Mouse (Mus musculus): ENCODE results near the gene Calb2. TPM values are rescaled to one million over a fixed set of nuclear protein-coding genes. Genes with fewer than 3 reads are reported as not detected.

Gene Calb2
- polyA plus RNA-seq, 1 experiment from 2014 or later, result 31.4 TPM

DNA sequence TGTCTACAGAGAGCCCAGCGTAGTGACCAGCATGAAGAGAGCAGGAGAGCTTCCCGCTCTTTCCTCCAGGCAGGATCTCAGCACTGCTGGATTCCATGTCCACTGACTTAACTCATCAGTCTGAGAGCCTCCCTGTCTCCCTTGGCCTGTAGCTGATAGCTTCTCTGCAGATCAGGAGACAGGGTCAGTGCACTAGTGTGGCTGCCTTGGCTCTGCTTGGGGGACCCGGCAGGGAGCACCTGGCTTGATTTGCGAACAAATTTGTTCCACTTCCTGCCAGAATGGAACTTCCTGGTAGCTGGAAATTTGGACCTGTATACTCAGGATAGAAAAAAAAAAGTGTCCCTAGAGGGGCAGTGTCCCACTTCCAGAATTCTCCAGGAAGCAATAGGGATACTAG lies 6.8 kb upstream of the Calb2 start:
- no peak overlapping the region for H3K9ac ChIP-seq
- H3K27me3 ChIP-seq, result peaks cover 4% of the 10 kb centered on the region; the same call in 1 of the 2 replicates
- H3K27ac ChIP-seq, result no peak overlapping the region
- H3K9me3 ChIP-seq, result no peaks in the 10 kb centered on the region
- no peak overlapping the region for H3K4me2 ChIP-seq
- no peaks in the 10 kb centered on the region for H3K36me3 ChIP-seq (replicated peaks)
- H3K4me1 ChIP-seq, result peaks cover 13% of the 10 kb centered on the region
- H3K4me3 ChIP-seq (replicated peaks), result no peak overlapping the region
- 85% methylated on average over 4 of the region's 4 CpGs for WGBS
- ATAC-seq (ENCODE audit: low FRiP score), result no peak

DNA sequence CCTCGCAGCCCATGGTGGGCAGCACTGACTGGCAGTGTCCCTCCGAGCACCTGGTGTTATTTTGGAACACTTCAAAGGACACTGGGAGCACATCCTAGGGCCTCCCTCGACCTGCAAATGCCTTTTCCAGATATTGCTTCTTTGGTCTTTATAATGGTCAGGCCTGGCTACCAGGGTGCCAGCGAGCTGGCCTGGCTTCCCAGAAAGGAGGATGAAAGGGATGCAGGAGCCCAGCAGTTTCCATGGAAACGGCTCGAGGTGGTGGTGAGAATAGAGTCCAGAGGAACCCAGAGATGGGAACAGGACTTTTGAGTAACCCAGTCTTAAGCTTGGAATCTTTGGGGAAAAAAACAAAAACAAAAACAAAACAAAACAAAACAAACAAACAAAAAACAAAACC lies 4.2 kb upstream of the Calb2 start:
- WGBS, result 52% methylated on average over 6 of the region's 6 CpGs
- no peak for ATAC-seq (ENCODE audit: low FRiP score)

DNA sequence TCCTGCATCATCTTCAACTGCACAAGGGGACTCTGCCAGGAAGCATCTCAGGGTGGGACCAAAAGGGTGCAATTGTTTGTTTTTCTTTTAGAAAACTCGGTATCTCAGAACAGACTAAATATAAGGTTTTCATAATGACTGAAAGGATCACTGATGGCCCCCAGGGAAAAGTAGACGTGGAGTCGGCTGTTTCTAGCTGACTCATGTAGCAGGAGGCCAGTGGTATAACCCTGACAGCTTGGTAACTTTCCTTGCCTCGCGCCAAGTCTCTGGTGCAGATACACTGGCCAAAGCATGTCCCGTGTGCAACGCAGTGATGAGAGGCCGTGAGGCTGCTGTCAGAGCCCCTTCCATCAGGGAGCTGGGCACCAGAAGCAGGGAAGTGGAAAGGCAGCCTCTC lies 1.7 kb downstream of the Calb2 start:
- no peaks in the 10 kb centered on the region for H3K9me3 ChIP-seq
- 84% methylated on average over 8 of the region's 8 CpGs for WGBS
- no peaks in the 10 kb centered on the region for H3K36me3 ChIP-seq (replicated peaks)
- H3K4me3 ChIP-seq (replicated peaks), result no peak overlapping the region
- H3K4me2 ChIP-seq, result no peak overlapping the region
- H3K4me1 ChIP-seq, result peaks cover 3% of the 10 kb centered on the region; the same call in 1 of the 2 replicates
- ATAC-seq (ENCODE audit: low FRiP score), result no peak
- peaks cover 42% of the 10 kb centered on the region for H3K27me3 ChIP-seq
- no peak overlapping the region for H3K27ac ChIP-seq
- H3K9ac ChIP-seq, result no peak overlapping the region

More for the DNA sequence above, 4.2 kb upstream of the Calb2 start:
- Histone ChIP-seq H3K4me2 (no peak overlapping the region), H3K27me3 (peaks cover 29% of the 10 kb centered on the region), H3K36me3 (replicated peaks) (no peaks in the 10 kb centered on the region), H3K4me1 (peaks cover 8% of the 10 kb centered on the region), H3K9me3 (no peaks in the 10 kb centered on the region), H3K27ac (no peak overlapping the region), H3K9ac (no peak overlapping the region), H3K4me3 (replicated peaks) (no peak overlapping the region)

DNA sequence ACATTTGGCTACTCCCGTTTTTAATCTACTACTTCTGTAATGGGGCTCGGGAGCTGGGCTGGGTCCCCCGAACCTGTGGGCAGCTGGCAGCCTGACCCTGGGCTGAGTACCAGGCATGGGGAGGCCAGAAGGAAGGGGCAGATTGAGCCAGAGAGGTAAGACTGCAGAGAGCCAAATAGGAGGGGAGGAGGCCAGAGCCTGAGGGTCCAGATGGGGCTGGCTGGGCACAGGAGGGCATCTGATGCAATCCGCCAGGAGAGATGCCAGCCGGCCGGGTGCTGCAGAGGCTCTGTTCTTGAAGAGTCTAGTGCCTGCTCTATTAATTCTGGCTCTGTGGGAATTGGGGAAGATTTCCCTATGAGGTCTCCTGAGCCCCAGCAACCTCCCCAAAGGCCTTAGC lies 6.0 kb downstream of the Calb2 start:
- ATAC-seq (ENCODE audit: low FRiP score), result no peak
- WGBS, result 85% methylated on average over 6 of the region's 6 CpGs
- H3K4me2 ChIP-seq, result no peak overlapping the region
- H3K27ac ChIP-seq, result no peak overlapping the region
- no peaks in the 10 kb centered on the region for H3K36me3 ChIP-seq (replicated peaks)
- H3K9me3 ChIP-seq, result no peaks in the 10 kb centered on the region
- H3K4me1 ChIP-seq, result no peaks in the 10 kb centered on the region
- H3K27me3 ChIP-seq, result peaks cover 13% of the 10 kb centered on the region; the same call in 1 of the 2 replicates
- H3K9ac ChIP-seq, result no peak overlapping the region
- no peak overlapping the region for H3K4me3 ChIP-seq (replicated peaks)

DNA sequence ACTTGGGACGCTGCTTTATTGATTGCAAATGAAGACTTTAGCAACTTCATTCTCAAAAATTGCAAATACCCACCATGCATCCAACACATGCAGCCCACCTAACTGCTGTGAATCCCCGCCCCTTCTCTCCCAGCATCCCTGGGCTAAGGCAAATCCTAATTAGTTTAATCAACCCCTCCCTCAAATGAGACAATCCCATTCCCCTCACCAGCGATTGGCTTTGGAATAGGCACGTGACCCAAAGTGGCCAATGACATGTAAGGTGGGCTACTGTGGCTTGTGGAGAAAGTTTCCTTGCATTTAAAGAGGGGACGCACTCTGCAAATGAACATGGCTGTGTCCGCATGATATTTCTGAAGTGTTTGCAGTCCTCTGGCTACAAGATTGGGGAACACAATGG lies 15.1 kb downstream of the Calb2 start:
- Histone ChIP-seq H3K27me3 (no peaks in the 10 kb centered on the region), H3K9ac (no peak overlapping the region), H3K9me3 (no peaks in the 10 kb centered on the region), H3K4me3 (replicated peaks) (no peak overlapping the region), H3K4me2 (no peak overlapping the region), H3K4me1 (no peaks in the 10 kb centered on the region), H3K36me3 (replicated peaks) (no peaks in the 10 kb centered on the region), H3K27ac (no peak overlapping the region)
- WGBS, result 84% methylated on average over 6 of the region's 6 CpGs
- ATAC-seq (ENCODE audit: low FRiP score), result no peak

DNA sequence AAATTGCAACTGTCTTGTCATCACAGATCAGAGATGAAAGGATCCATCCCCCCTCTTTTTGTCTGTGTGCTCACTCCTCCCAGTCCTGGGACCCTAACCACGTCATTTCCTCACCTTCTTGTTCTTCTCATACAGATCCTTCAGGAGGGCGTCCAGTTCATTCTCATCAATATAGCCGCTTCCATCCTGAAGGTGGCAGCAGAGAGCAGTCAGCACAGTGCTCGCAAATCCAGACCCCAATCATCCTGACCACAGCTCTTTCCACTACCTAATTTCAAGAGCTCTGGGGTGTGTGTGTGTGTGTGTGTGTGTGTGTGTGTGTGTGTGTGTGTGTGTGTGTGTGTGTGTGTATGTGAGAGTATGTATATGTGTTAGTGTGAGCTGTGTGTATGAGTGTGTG lies 22.5 kb downstream of the Calb2 start:
- no peaks in the 10 kb centered on the region for H3K4me1 ChIP-seq
- no peak overlapping the region for H3K27ac ChIP-seq
- no peaks in the 10 kb centered on the region for H3K36me3 ChIP-seq (replicated peaks)
- ATAC-seq (ENCODE audit: low FRiP score), result no peak
- no peaks in the 10 kb centered on the region for H3K27me3 ChIP-seq
- 2% methylated on average over 4 of the region's 4 CpGs for WGBS
- H3K9me3 ChIP-seq, result no peaks in the 10 kb centered on the region
- no peak overlapping the region for H3K4me2 ChIP-seq
- H3K4me3 ChIP-seq (replicated peaks), result no peak overlapping the region
- no peak overlapping the region for H3K9ac ChIP-seq

DNA sequence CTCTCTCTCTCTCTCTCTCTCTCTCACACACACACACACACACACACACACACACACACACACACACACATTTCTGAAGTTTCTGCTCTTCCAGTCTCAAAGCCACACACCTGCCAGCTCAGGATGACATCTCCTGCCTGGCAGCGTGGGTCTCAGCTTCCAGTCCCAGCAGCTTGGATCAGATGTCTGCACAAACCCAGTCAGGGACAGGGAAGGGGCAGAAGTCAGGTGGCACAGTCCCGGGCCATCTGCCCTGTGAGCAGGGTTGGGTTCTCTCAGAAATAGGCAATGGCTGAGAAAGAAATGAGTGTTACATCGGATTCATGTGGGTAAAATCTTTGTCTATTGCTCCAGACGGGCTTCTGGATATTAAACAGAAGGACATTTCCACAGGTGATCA lies 27.2 kb downstream of the Calb2 start:
- no peaks in the 10 kb centered on the region for H3K4me1 ChIP-seq
- no peaks in the 10 kb centered on the region for H3K9me3 ChIP-seq
- no peak for ATAC-seq (ENCODE audit: low FRiP score)
- H3K4me2 ChIP-seq, result no peak overlapping the region
- no peak overlapping the region for H3K4me3 ChIP-seq (replicated peaks)
- WGBS, result 72% methylated on average over 4 of the region's 4 CpGs
- no peak overlapping the region for H3K9ac ChIP-seq
- no peaks in the 10 kb centered on the region for H3K27me3 ChIP-seq
- H3K36me3 ChIP-seq (replicated peaks), result no peaks in the 10 kb centered on the region
- no peak overlapping the region for H3K27ac ChIP-seq

DNA sequence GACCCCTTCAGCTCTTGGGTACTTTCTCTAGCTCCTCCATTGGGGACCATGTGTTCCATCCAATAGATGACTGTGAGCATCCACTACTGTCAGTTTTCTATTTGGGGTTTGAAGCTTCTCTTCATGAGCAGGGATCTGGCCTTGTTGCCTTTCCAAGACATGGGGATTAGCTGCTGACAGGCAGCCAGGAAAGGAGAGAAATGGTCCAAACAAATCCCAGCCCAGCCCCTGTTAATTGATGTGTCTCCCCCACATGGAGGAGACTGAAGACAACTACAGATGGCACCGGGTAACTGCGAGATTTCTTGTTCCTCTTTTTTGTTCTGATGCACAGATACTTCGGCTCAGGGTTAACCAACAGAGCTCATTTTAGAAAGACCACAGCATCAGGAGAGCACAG lies 27.9 kb downstream of the Calb2 start:
- Histone ChIP-seq H3K27me3 (no peaks in the 10 kb centered on the region), H3K4me1 (no peaks in the 10 kb centered on the region), H3K9me3 (no peaks in the 10 kb centered on the region), H3K4me3 (replicated peaks) (no peak overlapping the region), H3K27ac (no peak overlapping the region), H3K36me3 (replicated peaks) (no peaks in the 10 kb centered on the region), H3K9ac (no peak overlapping the region), H3K4me2 (no peak overlapping the region)
- no peak for ATAC-seq (ENCODE audit: low FRiP score)
- 83% methylated on average over 3 of the region's 3 CpGs for WGBS

DNA sequence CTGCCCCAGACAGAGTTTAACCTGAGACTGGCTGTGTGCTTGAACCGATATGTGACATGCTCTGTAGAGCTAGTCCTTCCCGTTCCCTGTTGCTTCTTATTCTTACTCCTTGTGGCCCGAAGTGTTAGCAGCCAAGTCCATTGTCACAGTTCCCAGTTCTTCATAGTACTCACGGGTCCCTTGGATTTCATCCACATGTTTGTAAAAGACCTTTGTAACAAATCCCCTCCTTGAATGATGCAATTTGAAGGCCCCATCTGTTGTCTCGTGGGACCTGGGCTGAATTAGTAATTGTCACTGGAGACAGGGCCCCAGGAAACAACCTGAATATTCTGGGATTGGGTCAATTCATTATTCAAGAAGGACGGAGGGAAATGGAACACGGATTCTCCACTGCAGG lies 32.5 kb downstream of the Calb2 start:
- no peak overlapping the region for H3K4me3 ChIP-seq (replicated peaks)
- 71% methylated on average over 7 of the region's 7 CpGs for WGBS
- H3K9ac ChIP-seq, result no peak overlapping the region
- no peak overlapping the region for H3K4me2 ChIP-seq
- peaks cover 2% of the 10 kb centered on the region; the same call in 1 of the 2 replicates for H3K4me1 ChIP-seq
- no peaks in the 10 kb centered on the region for H3K27me3 ChIP-seq
- no peak overlapping the region for H3K27ac ChIP-seq
- 0 out of 2 replicates have a peak, but pooled peaks cover 2% of the 10 kb centered on the region for H3K9me3 ChIP-seq
- ATAC-seq (ENCODE audit: low FRiP score), result no peak
- H3K36me3 ChIP-seq (replicated peaks), result no peaks in the 10 kb centered on the region

DNA sequence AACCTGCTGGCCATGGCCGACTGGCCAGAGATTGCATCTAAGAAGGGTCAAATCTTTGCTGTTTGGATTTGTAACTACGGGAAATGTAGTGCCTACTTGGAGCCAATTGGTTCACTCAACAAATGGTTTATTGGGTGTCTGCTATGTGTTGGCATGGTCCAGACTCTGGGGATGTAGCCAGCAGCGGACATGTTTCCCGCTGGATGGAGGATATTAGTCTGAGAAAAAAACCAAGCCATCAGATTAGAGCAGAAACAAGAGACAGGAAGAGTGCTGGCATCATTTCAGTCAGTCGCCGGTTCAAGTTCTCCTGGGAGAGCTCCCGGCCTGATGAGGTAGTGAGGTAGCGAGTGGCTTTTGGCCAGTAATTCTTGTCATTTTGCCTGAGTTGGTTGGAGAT lies 33.8 kb downstream of the Calb2 start:
- H3K9me3 ChIP-seq, result 0 out of 2 replicates have a peak, but pooled peaks cover 2% of the 10 kb centered on the region
- peaks cover 2% of the 10 kb centered on the region; the same call in 1 of the 2 replicates for H3K4me1 ChIP-seq
- H3K4me2 ChIP-seq, result no peak overlapping the region
- H3K27me3 ChIP-seq, result no peaks in the 10 kb centered on the region
- H3K9ac ChIP-seq, result no peak overlapping the region
- no peak overlapping the region for H3K4me3 ChIP-seq (replicated peaks)
- ATAC-seq (ENCODE audit: low FRiP score), result no peak
- WGBS, result 93% methylated on average over 8 of the region's 8 CpGs
- H3K36me3 ChIP-seq (replicated peaks), result no peaks in the 10 kb centered on the region
- H3K27ac ChIP-seq, result no peak overlapping the region

DNA sequence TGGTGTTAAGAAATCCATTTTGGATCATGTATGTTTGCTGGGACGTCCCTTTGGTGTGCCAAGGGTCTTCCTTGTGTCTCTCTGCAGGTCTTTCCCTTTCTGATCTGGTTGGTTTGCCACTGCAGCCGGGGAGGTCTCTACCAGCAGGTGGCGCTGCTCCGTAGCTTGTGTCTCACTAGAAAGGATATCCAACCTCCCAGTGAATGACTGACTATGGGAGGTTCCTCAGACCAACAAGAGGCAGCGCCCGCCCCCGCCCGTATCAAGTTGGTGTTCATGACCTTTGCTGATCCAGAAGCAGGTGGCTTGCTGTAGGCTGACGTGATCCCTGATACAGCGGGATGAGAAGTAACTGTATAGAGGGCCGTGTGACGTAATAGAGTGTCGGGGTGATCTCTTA lies 37.5 kb downstream of the Calb2 start:
- H3K4me2 ChIP-seq, result peak overlapping the region; percentile 26; the same call in 1 of the 2 replicates
- no peaks in the 10 kb centered on the region for H3K27me3 ChIP-seq
- H3K27ac ChIP-seq, result no peak overlapping the region
- H3K36me3 ChIP-seq (replicated peaks), result no peaks in the 10 kb centered on the region
- 0 out of 2 replicates have a peak, but pooled peaks cover 2% of the 10 kb centered on the region for H3K9me3 ChIP-seq
- no peak overlapping the region for H3K4me3 ChIP-seq (replicated peaks)
- H3K4me1 ChIP-seq, result peaks cover 2% of the 10 kb centered on the region; the same call in 1 of the 2 replicates
- no peak overlapping the region for H3K9ac ChIP-seq
- 22% methylated on average over 13 of the region's 13 CpGs for WGBS
- peak; percentile 58; the same call in 1 of the 2 replicates for ATAC-seq (ENCODE audit: low FRiP score)

DNA sequence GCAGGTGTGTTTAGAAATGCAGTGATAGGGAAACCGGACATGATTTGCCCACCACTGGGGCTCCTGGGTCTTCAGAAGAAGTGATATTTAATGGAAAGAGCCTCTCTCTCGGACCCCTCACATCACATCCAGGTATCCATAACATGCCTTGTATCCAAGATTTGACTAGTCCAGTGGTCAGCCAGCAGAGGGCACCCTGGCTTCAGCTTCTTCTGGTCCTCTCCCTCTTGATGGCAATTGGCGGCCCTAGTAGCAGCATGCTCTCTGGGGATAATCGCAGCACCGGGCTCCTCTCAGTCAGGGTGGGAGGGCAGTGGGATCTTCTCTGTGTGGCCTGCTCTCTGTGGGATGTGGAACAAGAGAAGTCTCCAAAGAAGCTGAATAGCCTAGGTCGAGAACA lies 48.3 kb downstream of the Calb2 start:
- no peak overlapping the region for H3K4me2 ChIP-seq
- H3K4me1 ChIP-seq, result no peaks in the 10 kb centered on the region
- no peak for ATAC-seq (ENCODE audit: low FRiP score)
- H3K4me3 ChIP-seq (replicated peaks), result no peak overlapping the region
- no peaks in the 10 kb centered on the region for H3K36me3 ChIP-seq (replicated peaks)
- H3K9ac ChIP-seq, result no peak overlapping the region
- H3K27ac ChIP-seq, result no peak overlapping the region
- H3K27me3 ChIP-seq, result peaks cover 3% of the 10 kb centered on the region; the same call in 1 of the 2 replicates
- WGBS, result 44% methylated on average over 6 of the region's 6 CpGs
- no peaks in the 10 kb centered on the region for H3K9me3 ChIP-seq

DNA sequence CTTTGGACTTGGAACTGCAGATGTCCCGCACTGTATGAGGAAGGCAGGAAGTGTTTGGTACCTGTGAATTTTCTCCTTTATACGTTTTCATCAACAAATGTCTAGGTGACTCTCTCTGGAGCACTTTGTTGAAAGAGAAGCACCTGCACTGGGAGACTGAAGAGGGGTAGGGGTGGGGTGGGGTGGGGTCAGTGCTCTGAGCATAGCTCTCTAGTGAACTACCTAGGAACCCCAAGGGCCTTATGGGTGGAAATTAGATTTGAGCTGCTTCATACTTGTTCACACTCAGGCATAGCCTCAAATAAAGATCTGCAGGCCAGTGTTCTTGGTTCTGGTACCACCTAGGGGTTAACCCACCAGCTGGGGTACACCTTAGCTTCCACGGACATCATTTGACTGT lies 65.4 kb downstream of the Calb2 start, which contains the start of gene Gm17720:
Gm17720 (minus strand) TSS at position 101 of the 400 bp plus-strand sequence.
- Histone ChIP-seq H3K4me3 (replicated peaks) (no peak within 1 kb of the TSS), H3K9me3 (no peaks in the 10 kb centered on the region), H3K9ac (no peak within 1 kb of the TSS), H3K27me3 (no peaks in the 10 kb centered on the region), H3K36me3 (replicated peaks) (no peaks in the 10 kb centered on the region), H3K27ac (no peak within 1 kb of the TSS), H3K4me1 (no peaks in the 10 kb centered on the region), H3K4me2 (no peak within 1 kb of the TSS)
- no peak for ATAC-seq (ENCODE audit: low FRiP score)
- WGBS, result 90% methylated on average over 3 of the region's 3 CpGs

All from forebrain, embryonic 12.5 days (tissue).